10 mouse cellular contexts compared by ENCODE assay signal in genomic region chr12:76493462-76493861, GRCm38 (mm10). TPM values are rescaled to one million over a fixed set of nuclear protein-coding genes. Genes with fewer than 3 reads are reported as not detected.
A peak's percentile ranks its signal among the peaks of the same experiment; 100 is the strongest.
DNase-seq lines count a peak whose midpoint lies in the region; ATAC-seq and TF ChIP-seq lines count a peak whose summit lies in the region.
"Had no signal": no experiment of that assay in that cellular context is flagged by ENCODE, and none has a peak within 500 bp of the region (broad histone marks: within the 10 kb centered on the region; RNA-seq: fewer than 3 reads in every experiment).

No protein-coding gene starts in this region.

- H3K9ac ChIP-seq in kidney, embryonic 14.5 days (ENCODE audit: low read depth, low read length) = no peak overlapping the region
- H3K9ac ChIP-seq: neural tube, embryonic 12.5 days had no signal

- H3K4me1 ChIP-seq in kidney, embryonic 14.5 days (ENCODE audit: control insufficient read depth, insufficient read depth, low read length) = no peaks in the 10 kb centered on the region
- H3K4me1 ChIP-seq in brown adipose tissue, adult 24 weeks (ENCODE audit: control insufficient read depth, insufficient read depth, insufficient read length, low read length) = no peaks in the 10 kb centered on the region
- H3K4me1 ChIP-seq: neural tube, embryonic 12.5 days had no signal

- peak; percentile 47 for DNase-seq in kidney, postnatal 14 days
- peak; percentile 87 for DNase-seq in heart, adult 8-10 months (ENCODE audit: low spot score)
- peak; percentile 37 to 45 for DNase-seq in right cerebral cortex, adult 2 months (ENCODE audit: low spot score in 2 of 2)
- no peak for DNase-seq in layer of hippocampus, adult 2 months (ENCODE audit: low spot score in 2 of 2)
- no peak for DNase-seq in thymus, postnatal 4 days
- no peak for DNase-seq in embryo, embryonic 11 days

- no peak overlapping the region for H3K4me3 ChIP-seq in kidney, embryonic 14.5 days (ENCODE audit: low read length)
- H3K4me3 ChIP-seq in brown adipose tissue, adult 24 weeks (ENCODE audit: insufficient read depth, low read depth, low read length) = no peak overlapping the region
- H3K4me3 ChIP-seq in layer of hippocampus, adult 2 months = no peak overlapping the region
- H3K4me3 ChIP-seq: neural tube, embryonic 12.5 days had no signal

- no peak overlapping the region for H3K27ac ChIP-seq in kidney, embryonic 14.5 days (ENCODE audit: low read depth, low read length)
- H3K27ac ChIP-seq in brown adipose tissue, adult 24 weeks (replicated peaks; ENCODE audit: low read depth, low read length) = peak overlapping the region; percentile 16
- H3K27ac ChIP-seq in layer of hippocampus, adult 2 months = no peak overlapping the region
- H3K27ac ChIP-seq: neural tube, embryonic 12.5 days had no signal

- H3K36me3 ChIP-seq in kidney, embryonic 14.5 days (ENCODE audit: control insufficient read depth, insufficient read depth, low read length) = no peaks in the 10 kb centered on the region
- H3K36me3 ChIP-seq: G1E; neural tube, embryonic 12.5 days had no signal

- TF ChIP-seq CTCF in layer of hippocampus, adult 2 months (conservative IDR thresholded peaks at IDR 0.05) = no peak

- H3K27me3 ChIP-seq in kidney, embryonic 14.5 days (ENCODE audit: control insufficient read depth, insufficient read depth, low read length) = no peaks in the 10 kb centered on the region
- H3K27me3 ChIP-seq: neural tube, embryonic 12.5 days had no signal

- WGBS in kidney, embryonic 14.5 days = 43% methylated on average over 5 of the region's 5 CpGs

- H3K9me3 ChIP-seq in kidney, embryonic 14.5 days (ENCODE audit: control insufficient read depth, low read length) = no peaks in the 10 kb centered on the region

- H3K4me2 ChIP-seq in kidney, embryonic 14.5 days (replicated peaks; ENCODE audit: low read depth, low read length) = no peak overlapping the region
- H3K4me2 ChIP-seq: neural tube, embryonic 12.5 days had no signal

- ATAC-seq in kidney, embryonic 14.5 days (ENCODE audit: low FRiP score, low TSS enrichment) = no peak

RNA-seq across cellular contexts. Expression of gene Plekhg3, which starts 37.2 kb away (rescaled TPM):
- 7.9 and 15.1 TPM in 2 replicates for polyA plus RNA-seq in kidney, embryonic 14.5 days (2014; fragmentation: Nextera tagmentation; extraction: Ambion mirVana)
- polyA plus RNA-seq in brown adipose tissue, adult 24 weeks (2012; ENCODE audit: insufficient read depth, insufficient read length, missing spikeins) = 6.3 and 6.5 TPM in 2 replicates
- total RNA-seq in heart, adult 8-10 months (2022) = 10 to 100 TPM; 11.4 to 14.3 (median 13.2) TPM
- total RNA-seq in layer of hippocampus, adult 2 months (2021) = 10 to 100 TPM; 22.9 to 24.4 TPM

Comparison
In these comparisons a context has a peak if more than half of its experiments do, and no peak if none do; other contexts are left out.
1. DNase-seq: peak in kidney, postnatal 14 days (single experiment), heart, adult 8-10 months (single experiment) and right cerebral cortex, adult 2 months (2 of 2); none in layer of hippocampus, adult 2 months (0 of 2), thymus, postnatal 4 days (single experiment) and embryo, embryonic 11 days (single experiment).